Mouse (Mus musculus) E14TG2a.4 (cell line): ENCODE data around the gene Adi1.

Experiments used
- H3K27me3 ChIP-seq: 2 replicates; pipeline ENCODE4 v1.6.1; 2014; ENCODE audit warnings: low read length, control low read depth; ENCODE audit not compliant: insufficient read depth
- H3K36me3 ChIP-seq: 2 replicates; pipeline ENCODE4 v1.6.1; 2014; ENCODE audit warnings: low read length, control low read depth; ENCODE audit not compliant: insufficient read depth
- H3K4me1 ChIP-seq: replicated peaks from 2 replicates; pipeline ENCODE4 v1.6.1; 2014; ENCODE audit warnings: low read depth, low read length, control low read depth
- H3K4me3 ChIP-seq: replicated peaks from 2 replicates; pipeline ENCODE4 v1.5.1; 2014; ENCODE audit warnings: mild to moderate bottlenecking, low read length
- H3K9me3 ChIP-seq: 2 replicates; pipeline ENCODE4 v1.6.1; 2014; ENCODE audit warnings: low read length, control low read depth
- CTCF ChIP-seq: conservative IDR thresholded peaks from 2 replicates; pipeline ENCODE4 v1.5.1; 2014; ENCODE audit warnings: low read length
- NANOG ChIP-seq: IDR thresholded peaks from 2 replicates; pipeline ENCODE4 v1.6.1; 2014; ENCODE audit warnings: borderline replicate concordance, low read length, mixed read lengths
- POU5F1 ChIP-seq: IDR thresholded peaks from 2 replicates; pipeline ENCODE4 v1.6.1; 2014; ENCODE audit warnings: low read length, borderline replicate concordance

Gene Adi1

GRCm38 (mm10) chr12:28675121-28675924, at the start of gene Adi1:
Gene Adi1 (plus strand): TSS chr12:28675231.
- Histone ChIP-seq H3K27me3 (no peaks in the 10 kb centered on the region), H3K4me3 (peak within 1 kb of the TSS; percentile 80), H3K4me1 (peaks cover 30% of the 10 kb centered on the region), H3K9me3 (no peaks in the 10 kb centered on the region; the same call in 1 of the 2 replicates), H3K36me3 (peaks cover 27% of the 10 kb centered on the region)
- TF ChIP-seq POU5F1: no peak
- no peak for TF ChIP-seq CTCF
- TF ChIP-seq NANOG: no peak

- TF ChIP-seq CTCF (no peak), NANOG (no peak), POU5F1 (no peak)
- no peaks in the 10 kb centered on the region for H3K9me3 ChIP-seq
- peaks cover 13% of the 10 kb centered on the region for H3K4me1 ChIP-seq
- no peak overlapping the region for H3K4me3 ChIP-seq
- peaks cover 23% of the 10 kb centered on the region for H3K36me3 ChIP-seq
- H3K27me3 ChIP-seq: no peaks in the 10 kb centered on the region
Observed at GRCm38 (mm10) chr12:28625407-28625806, 49.6 kb upstream of the Adi1 start.

GRCm38 (mm10) chr12:28627092-28627491, 47.9 kb upstream of the Adi1 start:
- TF ChIP-seq NANOG (no peak), POU5F1 (no peak), CTCF (no peak)
- Histone ChIP-seq H3K27me3 (no peaks in the 10 kb centered on the region), H3K9me3 (no peaks in the 10 kb centered on the region), H3K36me3 (peaks cover 40% of the 10 kb centered on the region), H3K4me3 (no peak overlapping the region), H3K4me1 (peaks cover 29% of the 10 kb centered on the region)

- Histone ChIP-seq H3K36me3 (peaks cover 53% of the 10 kb centered on the region), H3K4me1 (peaks cover 41% of the 10 kb centered on the region), H3K27me3 (no peaks in the 10 kb centered on the region), H3K4me3 (no peak overlapping the region), H3K9me3 (no peaks in the 10 kb centered on the region)
- TF ChIP-seq POU5F1 (no peak), NANOG (no peak), CTCF (no peak)
Observed at GRCm38 (mm10) chr12:28628436-28628835, 46.6 kb upstream of the Adi1 start.

- TF ChIP-seq CTCF (no peak), NANOG (no peak), POU5F1 (no peak)
- Histone ChIP-seq H3K36me3 (peaks cover 50% of the 10 kb centered on the region), H3K27me3 (no peaks in the 10 kb centered on the region), H3K9me3 (no peaks in the 10 kb centered on the region), H3K4me3 (peak overlapping the region; percentile 94), H3K4me1 (peaks cover 34% of the 10 kb centered on the region)
Observed at GRCm38 (mm10) chr12:28635058-28635534, 39.9 kb upstream of the Adi1 start.

GRCm38 (mm10) chr12:28635535-28636476, 39.2 kb upstream of the Adi1 start, which contains the start of gene Rps7:
Gene Rps7 (minus strand): TSS chr12:28635953.
- peak within 1 kb of the TSS; percentile 94 for H3K4me3 ChIP-seq
- H3K27me3 ChIP-seq: no peaks in the 10 kb centered on the region
- peaks cover 27% of the 10 kb centered on the region for H3K4me1 ChIP-seq
- no peaks in the 10 kb centered on the region for H3K9me3 ChIP-seq
- peaks cover 43% of the 10 kb centered on the region for H3K36me3 ChIP-seq
- no peak for TF ChIP-seq NANOG
- TF ChIP-seq CTCF: no peak
- peak; percentile 35; the same call in 1 of the 2 replicates for TF ChIP-seq POU5F1

GRCm38 (mm10) chr12:28636543-28636942, 38.5 kb upstream of the Adi1 start:
- TF ChIP-seq CTCF (no peak), POU5F1 (no peak), NANOG (no peak)
- Histone ChIP-seq H3K4me3 (peak overlapping the region; percentile 94), H3K9me3 (no peaks in the 10 kb centered on the region), H3K36me3 (peaks cover 36% of the 10 kb centered on the region), H3K4me1 (peaks cover 20% of the 10 kb centered on the region), H3K27me3 (no peaks in the 10 kb centered on the region)

- Histone ChIP-seq H3K4me1 (peaks cover 3% of the 10 kb centered on the region), H3K9me3 (no peaks in the 10 kb centered on the region), H3K27me3 (no peaks in the 10 kb centered on the region), H3K36me3 (peaks cover 13% of the 10 kb centered on the region), H3K4me3 (no peak overlapping the region)
- TF ChIP-seq CTCF (no peak), POU5F1 (no peak), NANOG (no peak)
Observed at GRCm38 (mm10) chr12:28638778-28639177, 36.3 kb upstream of the Adi1 start.
